Mouse (Mus musculus) CH12.LX (cell line): ENCODE measurements around the gene Papss1. TPM values are rescaled to one million over a fixed set of nuclear protein-coding genes. Genes with fewer than 3 reads are reported as not detected.

Experiments
- DNase-seq: peaks from one replicate; pipeline ENCODE4 v3.0.0-alpha.2; 2013; ENCODE audit errors: extremely low read depth
- H3K27ac ChIP-seq: 2 replicates; pipeline ENCODE4 v1.5.1; 2012; ENCODE audit warnings: low read depth, mild to moderate bottlenecking, control low read depth, moderate library complexity; ENCODE audit not compliant: insufficient read depth
- H3K27me3 ChIP-seq: replicated peaks from 2 replicates; pipeline ENCODE3; 2012; ENCODE audit warnings: inconsistent platforms
- H3K36me3 ChIP-seq, 2 experiments: replicated peaks in 1 of 2; 2 replicates each; pipeline versions ENCODE3 to v1.6.1; 2012; ENCODE audit warnings: inconsistent platforms in 1 of 2, low read length in 1 of 2, mild to moderate bottlenecking in 1 of 2, mixed read lengths in 1 of 2, moderate library complexity in 1 of 2; ENCODE audit not compliant: control insufficient read depth in 1 of 2, insufficient read depth in 1 of 2
- H3K4me1 ChIP-seq, 2 experiments: 2 replicates each; pipeline ENCODE4 v1.6.1; 2012; ENCODE audit warnings: inconsistent platforms in 1 of 2, moderate library complexity in 1 of 2; ENCODE audit not compliant: insufficient read depth in 2 of 2, control insufficient read depth in 1 of 2
- H3K4me2 ChIP-seq: 2 replicates; pipeline ENCODE4 v1.6.1; 2012; ENCODE audit warnings: low read depth, mild to moderate bottlenecking, control low read depth; ENCODE audit not compliant: poor library complexity, insufficient read depth, severe bottlenecking
- H3K4me3 ChIP-seq, 3 experiments: fragments of 150-350 bp in 1 of 3; sonication (generic) in 1 of 3; replicated peaks in 1 of 3; 2 replicates each; pipeline versions ENCODE3 to v1.5.1; 2011 to 2012; ENCODE audit warnings: low read depth in 2 of 3, low read length in 2 of 3, mild to moderate bottlenecking in 2 of 3, moderate library complexity in 2 of 3, control low read depth in 1 of 3, improper control_type of control experiment in 1 of 3, inconsistent platforms in 1 of 3, mixed read lengths in 1 of 3; ENCODE audit not compliant: poor library complexity in 1 of 3
- H3K79me2 ChIP-seq: replicated peaks from 2 replicates; pipeline ENCODE4 v1.6.1; 2012; ENCODE audit warnings: mild to moderate bottlenecking, moderate library complexity; ENCODE audit not compliant: control insufficient read depth, poor library complexity, insufficient read depth, severe bottlenecking; ENCODE audit errors: extremely low read depth
- H3K9ac ChIP-seq: 2 replicates; pipeline ENCODE4 v1.6.1; 2012; ENCODE audit warnings: low read depth, mild to moderate bottlenecking, control low read depth, moderate library complexity; ENCODE audit not compliant: insufficient read depth
- H3K9me3 ChIP-seq: replicated peaks from 2 replicates; pipeline ENCODE3; 2012; ENCODE audit warnings: low read length, inconsistent platforms, mixed read lengths
- BHLHE40 ChIP-seq: IDR thresholded peaks from 2 replicates; pipeline ENCODE4 v1.6.1; 2011; ENCODE audit warnings: mild to moderate bottlenecking, low read depth, low read length, improper control_type of control experiment
- CTCF ChIP-seq, 2 experiments: IDR thresholded peaks in 1 of 2; conservative IDR thresholded peaks in 1 of 2; 2 replicates each; pipeline ENCODE4 v1.5.1; 2011 to 2012; ENCODE audit warnings: low read depth in 2 of 2, low read length in 2 of 2, improper control_type of control experiment in 1 of 2, inconsistent platforms in 1 of 2, mild to moderate bottlenecking in 1 of 2, moderate library complexity in 1 of 2
- ETS1 ChIP-seq: conservative IDR thresholded peaks from 2 replicates; pipeline ENCODE4 v1.6.1; 2012; ENCODE audit warnings: low read depth, mild to moderate bottlenecking, inconsistent platforms, low read length, improper control_type of control experiment, moderate library complexity
- IRF4 ChIP-seq: IDR thresholded peaks from 2 replicates; pipeline ENCODE4 v1.6.1; 2014; ENCODE audit warnings: low read depth, mild to moderate bottlenecking, inconsistent platforms, low read length, improper control_type of control experiment
- JUN ChIP-seq: IDR thresholded peaks from 2 replicates; pipeline ENCODE4 v1.6.1; 2011; ENCODE audit warnings: low read depth, mild to moderate bottlenecking, low read length, improper control_type of control experiment, moderate library complexity; ENCODE audit not compliant: insufficient read depth
- KAT2A ChIP-seq: IDR thresholded peaks from 2 replicates; pipeline ENCODE4 v1.6.1; 2012; ENCODE audit warnings: low read length, improper control_type of control experiment, inconsistent platforms; ENCODE audit not compliant: insufficient replicate concordance
- MAX ChIP-seq: IDR thresholded peaks from 2 replicates; pipeline ENCODE4 v1.6.1; 2011; ENCODE audit warnings: low read length, improper control_type of control experiment
- MAZ ChIP-seq: IDR thresholded peaks from 2 replicates; pipeline ENCODE4 v1.6.1; 2012; ENCODE audit warnings: low read depth, mild to moderate bottlenecking, inconsistent platforms, low read length, improper control_type of control experiment, moderate library complexity
- MYC ChIP-seq: IDR thresholded peaks from 2 replicates; pipeline ENCODE4 v1.6.1; 2011; ENCODE audit warnings: low read depth, mild to moderate bottlenecking, improper control_type of control experiment, low read length
- POLR2AphosphoS2 ChIP-seq: IDR thresholded peaks from 2 replicates; pipeline ENCODE4 v1.6.1; 2011; ENCODE audit warnings: low read depth, low read length, improper control_type of control experiment
- RAD21 ChIP-seq: IDR thresholded peaks from 2 replicates; pipeline ENCODE4 v1.6.1; 2011; ENCODE audit warnings: low read depth, mild to moderate bottlenecking, low read length, improper control_type of control experiment, moderate library complexity
- SIN3A ChIP-seq: IDR thresholded peaks from 2 replicates; pipeline ENCODE4 v1.6.1; 2012; ENCODE audit warnings: low read length, improper control_type of control experiment, inconsistent platforms
- SMC3 ChIP-seq: IDR thresholded peaks from 2 replicates; pipeline ENCODE4 v1.6.1; 2011; ENCODE audit warnings: low read depth, low read length, improper control_type of control experiment
- TBP ChIP-seq: conservative IDR thresholded peaks from 2 replicates; pipeline ENCODE4 v1.6.1; 2011; ENCODE audit warnings: low read depth, low read length, improper control_type of control experiment
- TCF12 ChIP-seq: IDR thresholded peaks from 2 replicates; pipeline ENCODE4 v1.6.1; 2014; ENCODE audit warnings: low read depth, mild to moderate bottlenecking, inconsistent platforms, low read length, improper control_type of control experiment
- UBTF ChIP-seq: IDR thresholded peaks from 2 replicates; pipeline ENCODE4 v1.6.1; 2012; ENCODE audit warnings: low read depth, mild to moderate bottlenecking, inconsistent platforms, low read length, improper control_type of control experiment, moderate library complexity
- ZKSCAN1 ChIP-seq: IDR thresholded peaks from 2 replicates; pipeline ENCODE4 v1.6.1; 2012; ENCODE audit warnings: low read depth, inconsistent platforms, low read length, improper control_type of control experiment, borderline replicate concordance
- ZNF384 ChIP-seq: IDR thresholded peaks from 2 replicates; pipeline ENCODE4 v1.6.1; 2012; ENCODE audit warnings: low read depth, low read length, improper control_type of control experiment, inconsistent platforms
- dilution Hi-C: fragments of 300-500 bp; cut with MboI; formaldehyde crosslinking; loops from 2 replicates; pipeline ENCODE4 v1.14.3; 2020; ENCODE audit warnings: low sequenced_read_pairs; ENCODE audit not compliant: extremely low pct_unique_long_range_greater_than_20kb, extremely low pct_ligation_motif_present
- in situ Hi-C: fragments of 300-500 bp; cut with MboI; formaldehyde crosslinking; loops from 3 replicates; pipeline ENCODE4 v1.14.3; 2019; ENCODE audit warnings: low sequenced_read_pairs, low pct_ligation_motif_present, low pct_unique_long_range_greater_than_20kb, mixed read lengths
- polyA plus RNA-seq: library from polyadenylated mRNA; unstranded; fragments of >175 nt; gene quantifications from 2 replicates; pipeline ENCODE4 v1.2.1, GENCODE M21; 2012; ENCODE audit warnings: low read depth; ENCODE audit not compliant: insufficient read length
- total RNA-seq, 2 experiments: library from RNA; depleted of rRNA; stranded (reverse); fragments of 300-350 nt in 1 of 2; fragments of >200 nt in 1 of 2; gene quantifications; 2 replicates each; pipeline ENCODE4 v1.2.3; 2012 to 2014

Gene Papss1
- total and polyA plus RNA-seq, 3 experiments = 13.0 to 27.1 (median 19.3) TPM

- DNase-seq = no peak
- in situ Hi-C loops = no loop called here
- Histone ChIP-seq H3K9ac (no peak overlapping the region), H3K4me1 (no peaks in the 10 kb centered on the region), H3K27me3 (no peaks in the 10 kb centered on the region), H3K9me3 (no peaks in the 10 kb centered on the region), H3K4me3 (no peak overlapping the region), H3K79me2 (no peaks in the 10 kb centered on the region), H3K4me2 (no peak overlapping the region), H3K36me3 (peaks cover 2 to 61% of the 10 kb centered on the region in 2 experiments), H3K27ac (no peak overlapping the region)
- dilution Hi-C loops = no loop called here
- TF ChIP-seq SIN3A = no peak
- TF ChIP-seq UBTF = no peak
- TF ChIP-seq ETS1 = no peak
- no peak for TF ChIP-seq MYC
- no peak for TF ChIP-seq IRF4
- TF ChIP-seq JUN = no peak
- TF ChIP-seq MAZ = no peak
Measured at GRCm38 (mm10) chr3:131587959-131588358, 23.4 kb downstream of the Papss1 start.

GRCm38 (mm10) chr3:131593143-131593798, 28.7 kb downstream of the Papss1 start:
- Histone ChIP-seq H3K27ac (no peak overlapping the region), H3K79me2 (no peaks in the 10 kb centered on the region), H3K4me3 (no peak overlapping the region), H3K9me3 (no peaks in the 10 kb centered on the region), H3K36me3 (peaks cover 0 to 32% of the 10 kb centered on the region in 2 experiments)
- TF ChIP-seq SMC3 (peak; percentile 45), TCF12 (no peak), CTCF (conservative IDR thresholded peaks at IDR 0.05 in 1 of 2, IDR thresholded peaks at IDR 0.05 in 1 of 2; ENCODE audit: low read depth in 2 of 2, low read length in 2 of 2) (peak in 1 of 2 experiments; percentile 57; a peak in 2 of 4 replicates), ZNF384 (no peak), BHLHE40 (no peak), TBP (no peak), RAD21 (peak; percentile 64)
- TF ChIP-seq, all 38 proteins: peak for 3
- H3K4me2 ChIP-seq = no peak overlapping the region
- no peaks in the 10 kb centered on the region for H3K27me3 ChIP-seq
- DNase-seq = no peak
- H3K9ac ChIP-seq = no peak overlapping the region
- H3K4me1 ChIP-seq = no peaks in the 10 kb centered on the region
- dilution Hi-C loops = no loop called here
- in situ Hi-C loops = no loop called here

- no peaks in the 10 kb centered on the region for H3K9me3 ChIP-seq
- in situ Hi-C loops (no loop called here), dilution Hi-C loops (no loop called here)
Measured at GRCm38 (mm10) chr3:131594361-131594760, 29.8 kb downstream of the Papss1 start.

More at GRCm38 (mm10) chr3:131594361-131594760, 29.8 kb downstream of the Papss1 start:
- H3K9ac ChIP-seq = no peak overlapping the region
- H3K4me3 ChIP-seq = no peak overlapping the region
- no peak overlapping the region for H3K27ac ChIP-seq
- no peak for DNase-seq
- H3K79me2 ChIP-seq = no peaks in the 10 kb centered on the region
- H3K27me3 ChIP-seq = no peaks in the 10 kb centered on the region
- H3K4me1 ChIP-seq = no peaks in the 10 kb centered on the region
- H3K4me2 ChIP-seq = no peak overlapping the region
- H3K36me3 ChIP-seq = peaks cover 0 to 24% of the 10 kb centered on the region in 2 experiments
- no peak for TF ChIP-seq KAT2A
- TF ChIP-seq MAX = no peak
- TF ChIP-seq POLR2AphosphoS2 = no peak
- TF ChIP-seq ZKSCAN1 = no peak
